ENCODE assay signal across 8 mouse cellular contexts in the genomic region with DNA sequence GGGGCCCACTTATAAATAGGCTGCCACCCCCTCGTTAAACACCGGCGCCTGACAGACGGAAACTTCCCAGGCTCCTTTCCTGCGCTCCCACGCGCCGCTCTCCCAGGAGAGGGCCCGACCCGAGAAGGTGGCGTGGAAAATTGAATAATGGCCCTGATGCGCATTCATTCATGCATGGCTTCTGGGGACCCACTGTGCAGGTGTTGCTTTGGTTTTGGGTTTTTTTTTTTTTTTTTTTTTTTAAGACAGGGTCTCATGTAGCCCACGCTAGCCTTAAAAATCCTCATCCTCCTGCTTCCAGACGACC. TPM values are rescaled to one million over a fixed set of nuclear protein-coding genes. Genes with fewer than 3 reads are reported as not detected.
DNase-seq lines count a peak whose midpoint lies in the region; ATAC-seq and TF ChIP-seq lines count a peak whose summit lies in the region.

No protein-coding gene starts in this region.

- peaks cover 5% of the 10 kb centered on the region; the same call in 1 of the 2 replicates for H3K4me1 ChIP-seq in heart, embryonic 11.5 days (ENCODE audit: control insufficient read depth, insufficient read depth, low read length)
- H3K4me1 ChIP-seq in E14TG2a.4 (replicated peaks; ENCODE audit: low read depth, low read length): peaks cover 60% of the 10 kb centered on the region
- peaks cover 12% of the 10 kb centered on the region for H3K4me1 ChIP-seq in forebrain, postnatal 0 days (ENCODE audit: insufficient read depth)
- peaks cover 0 to 5% of the 10 kb centered on the region in 2 experiments; a peak in 2 of 4 replicates for H3K4me1 ChIP-seq in liver, embryonic 14.5 days (replicated peaks; ENCODE audit: control insufficient read depth in 2 of 2, insufficient read depth in 2 of 2, low read length in 1 of 2)
- 0 out of 2 replicates have a peak, but pooled peaks cover 8% of the 10 kb centered on the region for H3K4me1 ChIP-seq in stomach, embryonic 16.5 days (ENCODE audit: control insufficient read depth, insufficient read depth, low read length)

- no peaks in the 10 kb centered on the region for H3K36me3 ChIP-seq in heart, embryonic 11.5 days (ENCODE audit: control insufficient read depth, insufficient read depth, low read length)
- H3K36me3 ChIP-seq in E14TG2a.4 (ENCODE audit: insufficient read depth, low read length): no peaks in the 10 kb centered on the region
- H3K36me3 ChIP-seq in forebrain, postnatal 0 days (ENCODE audit: insufficient read depth): no peaks in the 10 kb centered on the region
- H3K36me3 ChIP-seq in liver, embryonic 14.5 days (replicated peaks; ENCODE audit: control insufficient read depth, insufficient read depth, low read depth): no peaks in the 10 kb centered on the region
- H3K36me3 ChIP-seq in stomach, embryonic 16.5 days (ENCODE audit: control insufficient read depth, insufficient read depth, low read length): no peaks in the 10 kb centered on the region

- peak overlapping the region; percentile 69; the same call in 1 of the 2 replicates for H3K9ac ChIP-seq in heart, embryonic 11.5 days (ENCODE audit: low read depth, low read length)
- H3K9ac ChIP-seq in forebrain, postnatal 0 days: peak overlapping the region; percentile 80
- peak overlapping the region; percentile 67 for H3K9ac ChIP-seq in liver, embryonic 14.5 days (replicated peaks)
- H3K9ac ChIP-seq in stomach, embryonic 16.5 days (ENCODE audit: low read length): peak overlapping the region; percentile 78

- H3K4me3 ChIP-seq in heart, embryonic 11.5 days (ENCODE audit: low read depth, low read length): peak overlapping the region; percentile 73
- peak overlapping the region; percentile 87 for H3K4me3 ChIP-seq in E14TG2a.4 (replicated peaks; ENCODE audit: low read length)
- peak overlapping the region; percentile 81 for H3K4me3 ChIP-seq in forebrain, postnatal 0 days (ENCODE audit: low read depth, low read length)
- peak overlapping the region; percentile 54 to 79 for H3K4me3 ChIP-seq in liver, embryonic 14.5 days (ENCODE audit: insufficient read depth in 1 of 2, low read depth in 2 of 2, low read length in 2 of 2)
- peak overlapping the region; percentile 64 for H3K4me3 ChIP-seq in stomach, embryonic 16.5 days (replicated peaks; ENCODE audit: low read length)

- TF ChIP-seq EP300 in liver, embryonic 14.5 days (IDR thresholded peaks at IDR 0.05; ENCODE audit: low read depth): no peak

- no peak for TF ChIP-seq CTCF in E14TG2a.4 (conservative IDR thresholded peaks at IDR 0.05; ENCODE audit: low read length)
- TF ChIP-seq CTCF in forebrain, postnatal 0 days (IDR thresholded peaks at IDR 0.05; ENCODE audit: low read depth): no peak
- no peak for TF ChIP-seq CTCF in liver, embryonic 14.5 days (IDR thresholded peaks at IDR 0.05; ENCODE audit: low read depth)

- H3K9me3 ChIP-seq in heart, embryonic 11.5 days (replicated peaks; ENCODE audit: control insufficient read depth, low read length): no peaks in the 10 kb centered on the region
- H3K9me3 ChIP-seq in E14TG2a.4 (ENCODE audit: low read length): no peaks in the 10 kb centered on the region
- H3K9me3 ChIP-seq in forebrain, postnatal 0 days (ENCODE audit: low read length): no peaks in the 10 kb centered on the region
- no peaks in the 10 kb centered on the region for H3K9me3 ChIP-seq in liver, embryonic 14.5 days (ENCODE audit: control insufficient read depth, low read length)
- no peaks in the 10 kb centered on the region for H3K9me3 ChIP-seq in stomach, embryonic 16.5 days (replicated peaks; ENCODE audit: control insufficient read depth, low read length)

- H3K4me2 ChIP-seq in heart, embryonic 11.5 days: peak overlapping the region; percentile 98
- H3K4me2 ChIP-seq in forebrain, postnatal 0 days (ENCODE audit: low read depth): peak overlapping the region; percentile 79
- H3K4me2 ChIP-seq in liver, embryonic 14.5 days (ENCODE audit: low read depth): peak overlapping the region; percentile 97
- H3K4me2 ChIP-seq in stomach, embryonic 16.5 days (ENCODE audit: low read depth, low read length): peak overlapping the region; percentile 84

- 1% methylated on average over 14 of the region's 14 CpGs for WGBS in heart, embryonic 11.5 days (ENCODE audit: insufficient replicate concordance)
- WGBS in forebrain, postnatal 0 days: 1% methylated on average over 14 of the region's 14 CpGs
- under 1% methylated on average over 14 of the region's 14 CpGs for WGBS in liver, embryonic 14.5 days (ENCODE audit: insufficient replicate concordance)
- WGBS in stomach, embryonic 16.5 days: under 1% methylated on average over 14 of the region's 14 CpGs

- H3K27ac ChIP-seq in heart, embryonic 11.5 days (ENCODE audit: low read depth, low read length): no peak overlapping the region
- peak overlapping the region; percentile 54; the same call in 1 of the 2 replicates for H3K27ac ChIP-seq in forebrain, postnatal 0 days (ENCODE audit: low read depth, low read length)
- no peak overlapping the region for H3K27ac ChIP-seq in liver, embryonic 14.5 days
- H3K27ac ChIP-seq in stomach, embryonic 16.5 days (ENCODE audit: low read length): peak overlapping the region; percentile 78

- peaks cover 26% of the 10 kb centered on the region; the same call in 1 of the 2 replicates for H3K27me3 ChIP-seq in heart, embryonic 11.5 days (ENCODE audit: control insufficient read depth, insufficient read depth, low read length)
- H3K27me3 ChIP-seq in E14TG2a.4 (ENCODE audit: insufficient read depth, low read length): peaks cover 31% of the 10 kb centered on the region
- no peaks in the 10 kb centered on the region for H3K27me3 ChIP-seq in forebrain, postnatal 0 days (ENCODE audit: insufficient read depth, low read length)
- peaks cover 3% of the 10 kb centered on the region for H3K27me3 ChIP-seq in liver, embryonic 14.5 days (ENCODE audit: control insufficient read depth, insufficient read depth, low read length)
- no peaks in the 10 kb centered on the region for H3K27me3 ChIP-seq in stomach, embryonic 16.5 days (ENCODE audit: control insufficient read depth, insufficient read depth, low read length)

- ATAC-seq in heart, embryonic 11.5 days (replicated peaks; ENCODE audit: insufficient number of reproducible peaks, low FRiP score, low TSS enrichment): no peak
- peak; percentile 21 for ATAC-seq in forebrain, postnatal 0 days
- ATAC-seq in liver, embryonic 14.5 days (ENCODE audit: insufficient read depth): no peak
- ATAC-seq in stomach, embryonic 16.5 days (ENCODE audit: insufficient read depth, low FRiP score): no peak

- DNase-seq in heart, adult 9 months (ENCODE audit: low spot score in 2 of 2): no peak
- DNase-seq in forebrain, postnatal 0 days: peak; percentile 28
- DNase-seq in liver, embryonic 14.5 days (ENCODE audit: low read depth in 3 of 3, low spot score in 3 of 3): no peak
- no peak for DNase-seq in ovary, postnatal 10 days (ENCODE audit: low spot score)
- DNase-seq in embryo, embryonic 10 days (ENCODE audit: low spot score): no peak

RNA-seq across cellular contexts. Expression of a gene that starts 0.7 kb away (rescaled TPM):
- 2.7 and 2.9 TPM in 2 replicates for polyA plus RNA-seq in heart, embryonic 11.5 days (2014; fragmentation: Nextera tagmentation; extraction: Ambion mirVana)
- total RNA-seq in forebrain, postnatal 0 days (2014; rRNA removed): 52.2 and 55.0 TPM in 2 replicates
- 22.2 and 29.8 TPM in 2 replicates for polyA plus RNA-seq in forebrain, postnatal 0 days (2015; fragmentation: Nextera tagmentation; extraction: Ambion mirVana)
- 6.4 and 7.6 TPM in 2 replicates for polyA plus RNA-seq in liver, embryonic 14.5 days (2012; rRNA removed)
- 6.2 and 7.2 TPM in 2 replicates for polyA plus RNA-seq in liver, embryonic 14.5 days (2014; fragmentation: Nextera tagmentation; extraction: Ambion mirVana)
- 31.2 and 35.2 TPM in 2 replicates for polyA plus RNA-seq in stomach, embryonic 16.5 days (2015; fragmentation: Nextera tagmentation; extraction: Ambion mirVana)

RNA-seq across cellular contexts. Expression of a gene that starts 43.7 kb away (rescaled TPM):
- polyA plus RNA-seq in heart, embryonic 11.5 days (2014; fragmentation: Nextera tagmentation; extraction: Ambion mirVana): 6.0 and 6.4 TPM in 2 replicates
- total RNA-seq in forebrain, postnatal 0 days (2014; rRNA removed): 3.6 and 3.7 TPM in 2 replicates
- 3.3 and 3.7 TPM in 2 replicates for polyA plus RNA-seq in forebrain, postnatal 0 days (2015; fragmentation: Nextera tagmentation; extraction: Ambion mirVana)
- 2.0 and 2.7 TPM in 2 replicates for polyA plus RNA-seq in liver, embryonic 14.5 days (2012; rRNA removed)
- 3.4 and 3.7 TPM in 2 replicates for polyA plus RNA-seq in liver, embryonic 14.5 days (2014; fragmentation: Nextera tagmentation; extraction: Ambion mirVana)
- 4.8 and 6.8 TPM in 2 replicates for polyA plus RNA-seq in stomach, embryonic 16.5 days (2015; fragmentation: Nextera tagmentation; extraction: Ambion mirVana)

RNA-seq across cellular contexts. Expression of a gene that starts 46.9 kb away (rescaled TPM):
- 0.93 and 1.2 TPM in 2 replicates for polyA plus RNA-seq in heart, embryonic 11.5 days (2014; fragmentation: Nextera tagmentation; extraction: Ambion mirVana)
- total RNA-seq in forebrain, postnatal 0 days (2014; rRNA removed): 0.38 and 0.57 TPM in 2 replicates
- 0.30 and 1.2 TPM in 2 replicates for polyA plus RNA-seq in forebrain, postnatal 0 days (2015; fragmentation: Nextera tagmentation; extraction: Ambion mirVana)
- polyA plus RNA-seq in liver, embryonic 14.5 days (2012; rRNA removed): 0.14 and 0.63 TPM in 2 replicates
- 0.60 TPM in 1 of 2 replicates, not detected in the other for polyA plus RNA-seq in liver, embryonic 14.5 days (2014; fragmentation: Nextera tagmentation; extraction: Ambion mirVana)
- 1.8 and 3.2 TPM in 2 replicates for polyA plus RNA-seq in stomach, embryonic 16.5 days (2015; fragmentation: Nextera tagmentation; extraction: Ambion mirVana)

RNA-seq across cellular contexts. Expression of a gene that starts 57.9 kb away (rescaled TPM):
- 43.3 and 48.2 TPM in 2 replicates for polyA plus RNA-seq in heart, embryonic 11.5 days (2014; fragmentation: Nextera tagmentation; extraction: Ambion mirVana)
- total RNA-seq in forebrain, postnatal 0 days (2014; rRNA removed): 62.0 and 62.2 TPM in 2 replicates
- polyA plus RNA-seq in forebrain, postnatal 0 days (2015; fragmentation: Nextera tagmentation; extraction: Ambion mirVana): 76.5 and 90.8 TPM in 2 replicates
- polyA plus RNA-seq in liver, embryonic 14.5 days (2012; rRNA removed): 11.3 and 11.5 TPM in 2 replicates
- polyA plus RNA-seq in liver, embryonic 14.5 days (2014; fragmentation: Nextera tagmentation; extraction: Ambion mirVana): 8.8 and 12.6 TPM in 2 replicates
- polyA plus RNA-seq in stomach, embryonic 16.5 days (2015; fragmentation: Nextera tagmentation; extraction: Ambion mirVana): 39.6 and 44.4 TPM in 2 replicates

Comparison
In these comparisons a context has a peak if more than half of its experiments do, and no peak if none do; other contexts are left out.
1. H3K27ac ChIP-seq: peak in forebrain, postnatal 0 days (single experiment) and stomach, embryonic 16.5 days (single experiment); none in heart, embryonic 11.5 days (single experiment) and liver, embryonic 14.5 days (single experiment).
2. Peak in every context shown above with its lines, with median percentiles within 50 percentile points of each other: H3K4me2 ChIP-seq, H3K4me3 ChIP-seq and H3K9ac ChIP-seq.